Comparison of ENCODE assay signal across 10 mouse cellular contexts in genomic region chr10:98751376-98752058, GRCm38 (mm10).
A peak's percentile ranks its signal among the peaks of the same experiment; 100 is the strongest.
DNase-seq lines count a peak whose midpoint lies in the region; ATAC-seq lines count a peak whose summit lies in the region.
"Had no signal": no experiment of that assay in that cellular context is flagged by ENCODE, and none has a peak within 500 bp of the region (broad histone marks: within the 10 kb centered on the region; RNA-seq: fewer than 3 reads in every experiment).

No protein-coding gene starts in this region.

- H3K4me2 ChIP-seq in hindbrain, embryonic 16.5 days (ENCODE audit: low read length): no peak overlapping the region
- H3K4me2 ChIP-seq in hindbrain, embryonic 13.5 days: no peak overlapping the region
- H3K4me2 ChIP-seq in neural tube, embryonic 14.5 days (ENCODE audit: low read depth, low read length): no peak overlapping the region
- no peak overlapping the region for H3K4me2 ChIP-seq in neural tube, embryonic 15.5 days
- H3K4me2 ChIP-seq in stomach, embryonic 16.5 days (ENCODE audit: low read depth, low read length): no peak overlapping the region
- H3K4me2 ChIP-seq: neural tube, embryonic 13.5 days had no signal

- ATAC-seq in hindbrain, embryonic 16.5 days: peak; percentile 73
- ATAC-seq in hindbrain, embryonic 13.5 days (ENCODE audit: low FRiP score): no peak
- ATAC-seq in neural tube, embryonic 14.5 days (ENCODE audit: low read depth): 0 out of 2 replicates have a peak, but pooled peaks have one; percentile 11
- no peak for ATAC-seq in neural tube, embryonic 15.5 days (ENCODE audit: low FRiP score)
- peak; percentile 89 for ATAC-seq in stomach, embryonic 16.5 days (ENCODE audit: insufficient read depth, low FRiP score)

- H3K4me1 ChIP-seq in hindbrain, embryonic 16.5 days (ENCODE audit: control insufficient read depth, insufficient read depth, low read depth, low read length): no peaks in the 10 kb centered on the region; the same call in 1 of the 2 replicates
- peaks cover 5% of the 10 kb centered on the region for H3K4me1 ChIP-seq in hindbrain, embryonic 13.5 days (replicated peaks)
- no peaks in the 10 kb centered on the region for H3K4me1 ChIP-seq in neural tube, embryonic 14.5 days (ENCODE audit: control insufficient read depth, insufficient read depth, low read length)
- H3K4me1 ChIP-seq in neural tube, embryonic 15.5 days: peaks cover 8% of the 10 kb centered on the region
- H3K4me1 ChIP-seq in stomach, embryonic 16.5 days (ENCODE audit: control insufficient read depth, insufficient read depth, low read length): no peaks in the 10 kb centered on the region

- H3K27ac ChIP-seq in hindbrain, embryonic 16.5 days (ENCODE audit: low read depth, low read length): no peak overlapping the region
- no peak overlapping the region for H3K27ac ChIP-seq in hindbrain, embryonic 13.5 days
- H3K27ac ChIP-seq in neural tube, embryonic 14.5 days (ENCODE audit: low read depth, low read length): no peak overlapping the region
- no peak overlapping the region for H3K27ac ChIP-seq in neural tube, embryonic 15.5 days (replicated peaks)
- peak overlapping the region; percentile 46; the same call in 1 of the 2 replicates for H3K27ac ChIP-seq in stomach, embryonic 16.5 days (ENCODE audit: low read length)
- H3K27ac ChIP-seq: neural tube, embryonic 13.5 days had no signal

- no peak overlapping the region for H3K9ac ChIP-seq in hindbrain, embryonic 16.5 days (ENCODE audit: low read depth, low read length)
- no peak overlapping the region for H3K9ac ChIP-seq in hindbrain, embryonic 13.5 days
- H3K9ac ChIP-seq in neural tube, embryonic 14.5 days (replicated peaks; ENCODE audit: low read depth, low read length): no peak overlapping the region
- no peak overlapping the region for H3K9ac ChIP-seq in neural tube, embryonic 15.5 days (replicated peaks)
- H3K9ac ChIP-seq in stomach, embryonic 16.5 days (ENCODE audit: low read length): no peak overlapping the region
- H3K9ac ChIP-seq: neural tube, embryonic 13.5 days had no signal

- 59% methylated on average over 11 of the region's 11 CpGs for WGBS in hindbrain, embryonic 16.5 days
- 57% methylated on average over 11 of the region's 11 CpGs for WGBS in hindbrain, embryonic 13.5 days
- 46% methylated on average over 11 of the region's 11 CpGs for WGBS in neural tube, embryonic 14.5 days
- 49% methylated on average over 11 of the region's 11 CpGs for WGBS in neural tube, embryonic 15.5 days
- WGBS in stomach, embryonic 16.5 days: 41% methylated on average over 11 of the region's 11 CpGs

- H3K4me3 ChIP-seq in hindbrain, embryonic 16.5 days (ENCODE audit: low read length): no peak overlapping the region
- no peak overlapping the region for H3K4me3 ChIP-seq in hindbrain, embryonic 13.5 days
- no peak overlapping the region for H3K4me3 ChIP-seq in neural tube, embryonic 14.5 days (ENCODE audit: low read depth, low read length)
- no peak overlapping the region for H3K4me3 ChIP-seq in neural tube, embryonic 15.5 days (replicated peaks)
- no peak overlapping the region for H3K4me3 ChIP-seq in stomach, embryonic 16.5 days (replicated peaks; ENCODE audit: low read length)
- H3K4me3 ChIP-seq: neural tube, embryonic 13.5 days had no signal

- no peaks in the 10 kb centered on the region for H3K27me3 ChIP-seq in hindbrain, embryonic 16.5 days (replicated peaks; ENCODE audit: control insufficient read depth, insufficient read depth, low read length)
- H3K27me3 ChIP-seq in hindbrain, embryonic 13.5 days: no peaks in the 10 kb centered on the region
- H3K27me3 ChIP-seq in neural tube, embryonic 14.5 days (ENCODE audit: control insufficient read depth, insufficient read depth, low read length): no peaks in the 10 kb centered on the region
- no peaks in the 10 kb centered on the region for H3K27me3 ChIP-seq in neural tube, embryonic 15.5 days (replicated peaks)
- H3K27me3 ChIP-seq in stomach, embryonic 16.5 days (ENCODE audit: control insufficient read depth, insufficient read depth, low read length): no peaks in the 10 kb centered on the region
- H3K27me3 ChIP-seq: neural tube, embryonic 13.5 days had no signal

- H3K9me3 ChIP-seq in hindbrain, embryonic 16.5 days (ENCODE audit: control insufficient read depth, low read length): no peaks in the 10 kb centered on the region
- H3K9me3 ChIP-seq in hindbrain, embryonic 13.5 days: no peaks in the 10 kb centered on the region
- H3K9me3 ChIP-seq in neural tube, embryonic 14.5 days (ENCODE audit: control insufficient read depth, low read length): no peaks in the 10 kb centered on the region
- H3K9me3 ChIP-seq in neural tube, embryonic 15.5 days (replicated peaks): no peaks in the 10 kb centered on the region
- H3K9me3 ChIP-seq in stomach, embryonic 16.5 days (replicated peaks; ENCODE audit: control insufficient read depth, low read length): no peaks in the 10 kb centered on the region
- H3K9me3 ChIP-seq: neural tube, embryonic 13.5 days had no signal

- DNase-seq in adrenal gland, postnatal 14 days: peak; percentile 17
- no peak for DNase-seq in adrenal gland, adult (ENCODE audit: inconsistent age in 2 of 2, low spot score in 1 of 2)
- DNase-seq in layer of hippocampus, postnatal 25 days (ENCODE audit: extremely low spot score in 1 of 2, low spot score in 1 of 2): no peak
- DNase-seq: heart, adult 11 months had no signal

- H3K36me3 ChIP-seq in hindbrain, embryonic 16.5 days (ENCODE audit: control insufficient read depth, insufficient read depth, low read length): no peaks in the 10 kb centered on the region
- no peaks in the 10 kb centered on the region for H3K36me3 ChIP-seq in hindbrain, embryonic 13.5 days
- no peaks in the 10 kb centered on the region for H3K36me3 ChIP-seq in neural tube, embryonic 14.5 days (ENCODE audit: control insufficient read depth, insufficient read depth, low read length)
- H3K36me3 ChIP-seq in neural tube, embryonic 15.5 days: no peaks in the 10 kb centered on the region
- no peaks in the 10 kb centered on the region for H3K36me3 ChIP-seq in stomach, embryonic 16.5 days (ENCODE audit: control insufficient read depth, insufficient read depth, low read length)
- H3K36me3 ChIP-seq: neural tube, embryonic 13.5 days had no signal

Comparison
In these comparisons a context has a peak if more than half of its experiments do, and no peak if none do; other contexts are left out.
1. ATAC-seq: peak in hindbrain, embryonic 16.5 days (single experiment), neural tube, embryonic 14.5 days (single experiment) and stomach, embryonic 16.5 days (single experiment); none in hindbrain, embryonic 13.5 days (single experiment) and neural tube, embryonic 15.5 days (single experiment).